ENCODE assay signal across 20 mouse cellular contexts in the genomic region with DNA sequence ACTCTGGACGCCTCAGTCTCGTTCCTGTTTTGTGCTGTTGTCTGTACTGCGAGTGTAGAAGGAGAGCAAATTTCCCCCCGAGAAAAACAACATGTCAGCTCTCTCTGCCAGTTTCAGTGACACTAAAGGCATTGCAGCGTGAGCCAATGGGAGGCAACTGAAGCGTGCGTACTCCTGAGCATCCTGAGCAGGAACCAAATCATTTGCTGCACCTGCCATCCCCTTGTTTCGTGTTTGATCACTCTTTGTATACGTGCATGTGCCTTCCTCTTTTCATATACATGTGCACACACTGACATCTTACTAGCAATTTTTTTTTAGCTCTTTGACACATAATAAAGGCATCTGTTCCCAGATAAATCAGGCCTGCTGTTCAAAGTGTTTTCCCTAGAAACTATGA.
DNase-seq lines count a peak whose midpoint lies in the region; ATAC-seq and TF ChIP-seq lines count a peak whose summit lies in the region.
"Had no signal": no experiment of that assay in that cellular context is flagged by ENCODE, and none has a peak within 500 bp of the region (broad histone marks: within the 10 kb centered on the region; RNA-seq: fewer than 3 reads in every experiment).

No protein-coding gene starts in this region.

- no peak for DNase-seq in hindbrain, embryonic 10.5 days (ENCODE audit: low spot score)
- DNase-seq in neural tube, embryonic 10.5 days (ENCODE audit: extremely low spot score, low spot score): no peak
- no peak for DNase-seq in frontal cortex, adult 2 months (ENCODE audit: extremely low spot score in 1 of 2, low spot score in 1 of 2)
- no peak for DNase-seq in lung, postnatal 0 days (ENCODE audit: low spot score)
- DNase-seq: adrenal gland, postnatal 25 days; cerebellum, adult 18-20 months; cerebellum, postnatal 36 days; gastrocnemius, adult 2 months; heart, postnatal 10 days; kidney, adult 8-10 months; kidney, postnatal 25 days; liver, postnatal 0 days; lung, postnatal 14 days; thymus, adult 2 months had no signal

- H3K9ac ChIP-seq in hindbrain, embryonic 12.5 days: no peak overlapping the region
- H3K9ac ChIP-seq in neural tube, embryonic 13.5 days: no peak overlapping the region
- H3K9ac ChIP-seq in midbrain, embryonic 16.5 days (ENCODE audit: low read depth, low read length): no peak overlapping the region
- H3K9ac ChIP-seq in lung, postnatal 0 days (replicated peaks; ENCODE audit: low read depth): no peak overlapping the region
- H3K9ac ChIP-seq: limb, embryonic 15.5 days; liver, postnatal 0 days had no signal

- H3K36me3 ChIP-seq in hindbrain, embryonic 12.5 days: no peaks in the 10 kb centered on the region
- H3K36me3 ChIP-seq in hindbrain, embryonic 10.5 days: no peaks in the 10 kb centered on the region
- H3K36me3 ChIP-seq in neural tube, embryonic 13.5 days: no peaks in the 10 kb centered on the region
- no peaks in the 10 kb centered on the region for H3K36me3 ChIP-seq in midbrain, embryonic 16.5 days (ENCODE audit: control insufficient read depth, insufficient read depth, low read length)
- H3K36me3 ChIP-seq in lung, postnatal 0 days (ENCODE audit: insufficient read depth, low read length): no peaks in the 10 kb centered on the region
- H3K36me3 ChIP-seq: heart, embryonic 10.5 days; limb, embryonic 15.5 days had no signal

- H3K9me3 ChIP-seq in hindbrain, embryonic 12.5 days (replicated peaks): no peaks in the 10 kb centered on the region
- no peaks in the 10 kb centered on the region for H3K9me3 ChIP-seq in hindbrain, embryonic 10.5 days
- H3K9me3 ChIP-seq in neural tube, embryonic 13.5 days: no peaks in the 10 kb centered on the region
- H3K9me3 ChIP-seq in midbrain, embryonic 16.5 days (replicated peaks; ENCODE audit: control insufficient read depth, low read length, poor library complexity, severe bottlenecking): no peaks in the 10 kb centered on the region
- H3K9me3 ChIP-seq in lung, postnatal 0 days (ENCODE audit: low read length): no peaks in the 10 kb centered on the region
- H3K9me3 ChIP-seq: heart, embryonic 10.5 days; limb, embryonic 15.5 days had no signal

- no peak for TF ChIP-seq CTCF in lung, postnatal 0 days (IDR thresholded peaks at IDR 0.05)

- no peak overlapping the region for H3K27ac ChIP-seq in hindbrain, embryonic 12.5 days
- no peak overlapping the region for H3K27ac ChIP-seq in hindbrain, embryonic 10.5 days
- H3K27ac ChIP-seq in neural tube, embryonic 13.5 days (replicated peaks): no peak overlapping the region; the same call in 1 of the 2 replicates
- H3K27ac ChIP-seq in midbrain, embryonic 16.5 days (ENCODE audit: low read length): 0 out of 2 replicates have a peak overlapping the region, but pooled peaks have one; percentile 47
- H3K27ac ChIP-seq in lung, postnatal 0 days (ENCODE audit: low read length): no peak overlapping the region
- H3K27ac ChIP-seq: gastrocnemius, adult 2 months; heart, embryonic 10.5 days; limb, embryonic 15.5 days had no signal

- H3K27me3 ChIP-seq in hindbrain, embryonic 12.5 days: peaks cover 64% of the 10 kb centered on the region
- peaks cover 98% of the 10 kb centered on the region for H3K27me3 ChIP-seq in hindbrain, embryonic 10.5 days (ENCODE audit: insufficient read depth, poor library complexity, severe bottlenecking)
- H3K27me3 ChIP-seq in neural tube, embryonic 13.5 days: peaks cover 82% of the 10 kb centered on the region
- H3K27me3 ChIP-seq in midbrain, embryonic 16.5 days (ENCODE audit: control insufficient read depth, insufficient read depth, low read depth, low read length): peaks cover 9% of the 10 kb centered on the region
- no peaks in the 10 kb centered on the region for H3K27me3 ChIP-seq in lung, postnatal 0 days (replicated peaks; ENCODE audit: insufficient read depth, low read length)
- H3K27me3 ChIP-seq: CH12.LX had no signal

- H3K4me1 ChIP-seq in hindbrain, embryonic 12.5 days: no peaks in the 10 kb centered on the region
- 0 out of 2 replicates have a peak, but pooled peaks cover 8% of the 10 kb centered on the region for H3K4me1 ChIP-seq in hindbrain, embryonic 10.5 days (replicated peaks)
- H3K4me1 ChIP-seq in neural tube, embryonic 13.5 days (replicated peaks): peaks cover 15% of the 10 kb centered on the region
- H3K4me1 ChIP-seq in midbrain, embryonic 16.5 days (ENCODE audit: control insufficient read depth, insufficient read depth, low read length): peaks cover 2% of the 10 kb centered on the region; the same call in 1 of the 2 replicates
- no peaks in the 10 kb centered on the region for H3K4me1 ChIP-seq in lung, postnatal 0 days (ENCODE audit: insufficient read depth, low read depth, low read length)
- H3K4me1 ChIP-seq: limb, embryonic 15.5 days had no signal

- H3K4me3 ChIP-seq in hindbrain, embryonic 12.5 days: no peak overlapping the region
- H3K4me3 ChIP-seq in hindbrain, embryonic 10.5 days: no peak overlapping the region
- no peak overlapping the region for H3K4me3 ChIP-seq in neural tube, embryonic 13.5 days
- no peak overlapping the region for H3K4me3 ChIP-seq in midbrain, embryonic 16.5 days (ENCODE audit: low read depth, low read length)
- no peak overlapping the region for H3K4me3 ChIP-seq in lung, postnatal 0 days (ENCODE audit: low read depth, low read length)
- H3K4me3 ChIP-seq: gastrocnemius, adult 2 months; heart, embryonic 10.5 days; limb, embryonic 15.5 days had no signal

- 0 out of 2 replicates have a peak overlapping the region, but pooled peaks have one; percentile 8 for H3K4me2 ChIP-seq in hindbrain, embryonic 12.5 days (replicated peaks)
- peak overlapping the region; percentile 13; the same call in 1 of the 2 replicates for H3K4me2 ChIP-seq in neural tube, embryonic 13.5 days
- peak overlapping the region; percentile 35 for H3K4me2 ChIP-seq in midbrain, embryonic 16.5 days (ENCODE audit: low read length)
- no peak overlapping the region for H3K4me2 ChIP-seq in lung, postnatal 0 days (replicated peaks; ENCODE audit: low read depth, low read length)
- H3K4me2 ChIP-seq: limb, embryonic 15.5 days had no signal

- no peak for ATAC-seq in hindbrain, embryonic 12.5 days (ENCODE audit: low FRiP score)
- ATAC-seq in neural tube, embryonic 13.5 days (ENCODE audit: low read depth): peak; percentile 43; the same call in 1 of the 2 replicates
- ATAC-seq in midbrain, embryonic 16.5 days: peak; percentile 66
- no peak for ATAC-seq in lung, postnatal 0 days
- ATAC-seq: liver, postnatal 0 days had no signal

- no peak for TF ChIP-seq EP300 in lung, postnatal 0 days (IDR thresholded peaks at IDR 0.05)

- WGBS in hindbrain, embryonic 12.5 days: 51% methylated on average over 9 of the region's 9 CpGs
- WGBS in hindbrain, embryonic 10.5 days: 59% methylated on average over 9 of the region's 9 CpGs
- WGBS in neural tube, embryonic 13.5 days: 48% methylated on average over 9 of the region's 9 CpGs
- 34% methylated on average over 9 of the region's 9 CpGs for WGBS in midbrain, embryonic 16.5 days
- WGBS in lung, postnatal 0 days: 53% methylated on average over 9 of the region's 9 CpGs

Comparison
In these comparisons a context has a peak if more than half of its experiments do, and no peak if none do; other contexts are left out.
1. ATAC-seq: peak in neural tube, embryonic 13.5 days (single experiment) and midbrain, embryonic 16.5 days (single experiment); none in hindbrain, embryonic 12.5 days (single experiment) and lung, postnatal 0 days (single experiment).